Mouse (Mus musculus): ENCODE measurements around the gene Vmn2r10. TPM values are rescaled to one million over a fixed set of nuclear protein-coding genes. Genes with fewer than 3 reads are reported as not detected.
"Not testable (repeated sequence)": the region's sequence is repeated elsewhere in the genome, so short reads cannot be mapped to it uniquely, and the experiment has no call there.

Gene Vmn2r10
- total RNA-seq (2017), result not detected in 2 replicates

GRCm38 (mm10) chr5:109006427-109006826 is at the start of gene Vmn2r10:
Gene Vmn2r10 (minus strand): TSS chr5:109006527.
- ATAC-seq (replicated peaks in 1 of 2; ENCODE audit: insufficient read depth in 1 of 2, low FRiP score in 2 of 2, low TSS enrichment in 1 of 2, low read depth in 1 of 2, poor library complexity in 2 of 2, severe bottlenecking in 2 of 2), result not testable (repeated sequence)

- ATAC-seq (replicated peaks in 1 of 2; ENCODE audit: insufficient read depth in 1 of 2, low FRiP score in 2 of 2, low TSS enrichment in 1 of 2, low read depth in 1 of 2, poor library complexity in 2 of 2, severe bottlenecking in 2 of 2), result no peak
These were observed 49.0 kb upstream of the Vmn2r10 start for GRCm38 (mm10) chr5:109055286-109055685.

- ATAC-seq (replicated peaks in 1 of 2; ENCODE audit: insufficient read depth in 1 of 2, low FRiP score in 2 of 2, low TSS enrichment in 1 of 2, low read depth in 1 of 2, poor library complexity in 2 of 2, severe bottlenecking in 2 of 2), result no peak
These were observed 26.3 kb upstream of the Vmn2r10 start for GRCm38 (mm10) chr5:109032591-109032990.

GRCm38 (mm10) chr5:108988924-108989323 is 17.4 kb downstream of the Vmn2r10 start:
- no peak for ATAC-seq (replicated peaks in 1 of 2; ENCODE audit: insufficient read depth in 1 of 2, low FRiP score in 2 of 2, low TSS enrichment in 1 of 2, low read depth in 1 of 2, poor library complexity in 2 of 2, severe bottlenecking in 2 of 2)

Other genes starting within 250 kb of the Vmn2r10 start
- gene Rnf212, start 231.5 kb downstream of the Vmn2r10 start, total RNA-seq (2017), result not detected in 2 replicates
- gene Tmed11, start 211.2 kb downstream of the Vmn2r10 start, total RNA-seq (2017), result not detected in 2 replicates
- not detected in 2 replicates for gene Vmn2r8, start 197.7 kb downstream of the Vmn2r10 start, total RNA-seq (2017)
- gene Vmn2r9, start 153.9 kb downstream of the Vmn2r10 start, total RNA-seq (2017), result not detected in 2 replicates
- gene Vmn2r11, start 53.0 kb upstream of the Vmn2r10 start, total RNA-seq (2017), result not detected in 2 replicates
- gene Vmn2r12, start 91.4 kb upstream of the Vmn2r10 start, total RNA-seq (2017), result not detected in 2 replicates
- gene Vmn2r13, start 185.7 kb upstream of the Vmn2r10 start, total RNA-seq (2017), result not detected in 2 replicates
- gene Vmn2r14, start 218.2 kb upstream of the Vmn2r10 start, total RNA-seq (2017), result not detected in 2 replicates

All from hematopoietic stem cell, adult 5-6 weeks (primary cell).